Mouse (Mus musculus): Measurements from ENCODE around the gene Slc25a35. TPM values are rescaled to one million over a fixed set of nuclear protein-coding genes. Genes with fewer than 3 reads are reported as not detected.

Gene Slc25a35
- 1 to 10 TPM; 2.2 to 2.8 TPM for total RNA-seq (2023)

GRCm38 (mm10) chr11:68967337-68968282 is at the start of gene Slc25a35:
TSS of gene Slc25a35 (plus strand) at chr11:68968131.

GRCm38 (mm10) chr11:68926981-68927380 is 41.0 kb upstream of the Slc25a35 start, which contains the start of gene Odf4:
TSS of gene Odf4 (minus strand) at chr11:68927081.

GRCm38 (mm10) chr11:68957308-68957707 is 10.6 kb upstream of the Slc25a35 start, which contains the start of gene Arhgef15:
TSS of gene Arhgef15 (minus strand) at chr11:68957480.

GRCm38 (mm10) chr11:68975085-68975484 is 7.2 kb downstream of the Slc25a35 start, which contains the start of gene Rangrf:
TSS of gene Rangrf (minus strand) at chr11:68975185.

GRCm38 (mm10) chr11:69008182-69009121 is 40.5 kb downstream of the Slc25a35 start, which contains the start of gene Pfas:
TSS of gene Pfas (minus strand) at chr11:69008460.

GRCm38 (mm10) chr11:69015644-69016441 is 47.9 kb downstream of the Slc25a35 start, which contains the start of gene Ctc1:
TSS of gene Ctc1 (plus strand) at chr11:69015911.

Other genes starting within 250 kb of the Slc25a35 start
- gene Ndel1, start 96.3 kb upstream of the Slc25a35 start, total RNA-seq (2023): 100 to 1,000 TPM; 177 to 183 TPM
- not detected for gene Rnf222, start 79.6 kb upstream of the Slc25a35 start, total RNA-seq (2023)
- 100 to 1,000 TPM; 819 to 898 TPM for gene Rpl26, start 66.5 kb upstream of the Slc25a35 start, total RNA-seq (2023)
- not detected for gene Odf4, start 41.0 kb upstream of the Slc25a35 start, total RNA-seq (2023)
- under 1 TPM in 1 of 2 experiments, not detected in 1; 0.18 TPM for gene Arhgef15, start 10.7 kb upstream of the Slc25a35 start, total RNA-seq (2023)
- gene Rangrf, start 7.1 kb downstream of the Slc25a35 start, total RNA-seq (2023): 1 to 10 TPM; 3.1 to 5.0 TPM
- 10 to 100 TPM; 18.0 to 20.8 TPM for gene Pfas, start 40.3 kb downstream of the Slc25a35 start, total RNA-seq (2023)
- 10 to 100 TPM; 30.6 to 33.8 TPM for gene Ctc1, start 47.8 kb downstream of the Slc25a35 start, total RNA-seq (2023)
- 10 to 100 TPM; 83.0 to 89.7 TPM for gene Aurkb, start 77.5 kb downstream of the Slc25a35 start, total RNA-seq (2023)
- gene Borcs6, start 91.6 kb downstream of the Slc25a35 start, total RNA-seq (2023): 10 to 100 TPM; 35.9 to 39.8 TPM
- 1 to 10 TPM; 2.6 to 6.6 TPM for gene Tmem107, start 102.7 kb downstream of the Slc25a35 start, total RNA-seq (2023)
- 100 to 1,000 TPM; 188 to 209 TPM for gene Vamp2, start 120.4 kb downstream of the Slc25a35 start, total RNA-seq (2023)
- gene Per1, start 127.1 kb downstream of the Slc25a35 start, total RNA-seq (2023): 100 to 1,000 TPM; 327 to 350 TPM
- gene Hes7, start 152.3 kb downstream of the Slc25a35 start, total RNA-seq (2023): not detected
- not detected for gene 9130213A22Rik, start 154.5 kb downstream of the Slc25a35 start, total RNA-seq (2023)
- not detected for gene Aloxe3, start 157.8 kb downstream of the Slc25a35 start, total RNA-seq (2023)
- gene Alox12b, start 188.9 kb downstream of the Slc25a35 start, total RNA-seq (2023): not detected
- gene Alox8, start 229.7 kb downstream of the Slc25a35 start, total RNA-seq (2023): under 1 TPM; 0.22 to 0.24 TPM